Mouse (Mus musculus) embryonic stem cell, embryonic (primary cell): Measurements from ENCODE around the gene Olfr1316.

Experiments used
- CTCF ChIA-PET, 4 experiments: fragments of 300-600 bp in 2 of 4; fragments of 350-600 bp in 2 of 4; sonication (Branson Sonifier 250); formaldehyde crosslinking; loops; one replicate each; lab custom pipeline; 2022; ENCODE audit warnings: inconsistent platforms in 2 of 4; lab: Charles Lee
- POLR2A ChIA-PET, 4 experiments: fragments of 300-600 bp in 2 of 4; fragments of 350-600 bp in 2 of 4; sonication (Branson Sonifier 250); formaldehyde crosslinking; loops; one replicate each; lab custom pipeline; 2022; ENCODE audit warnings: antibody characterized with exemption in 4 of 4, inconsistent platforms in 1 of 4; lab: Charles Lee

The Olfr1316 gene

GRCm38 (mm10) chr2:112134877-112135276 lies at the start of gene Olfr1316:
TSS of gene Olfr1316 (minus strand) at chr2:112134977.
- ChIA-PET POLR2A (no interaction called here), CTCF (no interaction called here)

- POLR2A ChIA-PET = no interaction called here
- CTCF ChIA-PET = no interaction called here
Observed at GRCm38 (mm10) chr2:112153898-112154297, 19.1 kb upstream of the Olfr1316 start, which contains the start of gene Olfr1318. TSS of gene Olfr1318 (plus strand) at chr2:112154198.

- ChIA-PET CTCF (no interaction called here), POLR2A (no interaction called here)
Observed at GRCm38 (mm10) chr2:112140029-112140428, 5.3 kb upstream of the Olfr1316 start, which contains the start of gene Olfr1317. TSS of gene Olfr1317 (plus strand) at chr2:112140329.

- ChIA-PET POLR2A (no interaction called here), CTCF (no interaction called here)
Observed at GRCm38 (mm10) chr2:112115340-112115739, 19.4 kb downstream of the Olfr1316 start, which contains the start of gene Olfr1315-ps1. TSS of gene Olfr1315-ps1 (minus strand) at chr2:112115440.

GRCm38 (mm10) chr2:112096681-112097080 lies 38.1 kb downstream of the Olfr1316 start, which contains the start of gene Olfr1314:
TSS of gene Olfr1314 (minus strand) at chr2:112096781.
- ChIA-PET POLR2A (no interaction called here), CTCF (no interaction called here)

- ChIA-PET POLR2A (no interaction called here), CTCF (no interaction called here)
Observed at GRCm38 (mm10) chr2:112077743-112078142, 57.0 kb downstream of the Olfr1316 start, which contains the start of gene Olfr1313. TSS of gene Olfr1313 (minus strand) at chr2:112077843.
